ENCODE assay signal across 16 mouse cellular contexts in the genomic region with DNA sequence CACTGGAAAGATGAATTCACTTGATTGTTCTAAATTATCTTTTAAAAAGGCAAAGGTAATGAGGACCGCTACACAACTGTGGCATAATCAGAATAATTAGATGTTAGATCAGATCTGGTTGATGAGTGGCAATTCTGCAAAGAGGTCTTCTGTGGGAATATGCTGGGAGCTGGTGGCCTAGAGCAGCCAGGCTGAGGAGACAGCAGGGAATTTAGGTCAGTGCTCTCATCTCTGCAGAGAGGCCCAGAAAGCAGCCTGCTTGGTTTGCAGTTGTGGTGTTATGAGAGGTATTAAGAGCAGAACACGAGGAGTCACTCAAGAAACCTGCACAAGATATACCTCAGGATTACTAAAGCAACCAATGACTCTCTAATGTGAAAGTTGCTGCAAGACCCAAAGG.
A peak's percentile ranks its signal among the peaks of the same experiment; 100 is the strongest.
DNase-seq lines count a peak whose midpoint lies in the region; ATAC-seq lines count a peak whose summit lies in the region.
"Had no signal": no experiment of that assay in that cellular context is flagged by ENCODE, and none has a peak within 500 bp of the region (broad histone marks: within the 10 kb centered on the region; RNA-seq: fewer than 3 reads in every experiment).

No protein-coding gene starts in this region.

- intact Hi-C loops in left cerebral cortex, postnatal 4 days (cut with DNase I) = no loop called here

- ATAC-seq in cerebellum, adult (ENCODE audit: insufficient number of reproducible peaks, low FRiP score, low TSS enrichment) = peak; percentile 76
- ATAC-seq: CD4-positive, CD25-positive, alpha-beta regulatory T cell, adult 4 months; forebrain, embryonic 14.5 days; intestine, embryonic 16.5 days had no signal

- no peak for DNase-seq in cerebellum, postnatal 4 days (ENCODE audit: low spot score in 2 of 2)
- peak; percentile 61 to 63 for DNase-seq in cerebellum, adult 18-20 months
- peak; percentile 40 to 54 for DNase-seq in cerebellum, postnatal 14 days
- DNase-seq in retina, postnatal 1 day = peak; percentile 71
- no peak for DNase-seq in thymus, postnatal 0 days (ENCODE audit: low spot score)
- no peak for DNase-seq in left cerebral cortex, postnatal 4 days
- DNase-seq: adrenal gland, adult 8-10 months; adrenal gland, postnatal 36 days; B cell, adult 2 months; embryo, embryonic 11 days; gastrocnemius, postnatal 25 days; heart, postnatal 36 days had no signal

Comparison
In these comparisons a context has a peak if more than half of its experiments do, and no peak if none do; other contexts are left out.
1. DNase-seq: peak in cerebellum, adult 18-20 months (2 of 2), cerebellum, postnatal 14 days (2 of 2) and retina, postnatal 1 day (single experiment); none in cerebellum, postnatal 4 days (0 of 2), thymus, postnatal 0 days (single experiment) and left cerebral cortex, postnatal 4 days (single experiment).